Mouse (Mus musculus): ENCODE data around the gene Rrp1.
"Not testable (repeated sequence)": the region's sequence is repeated elsewhere in the genome, so short reads cannot be mapped to it uniquely, and the experiment has no call there.

The Rrp1 gene

DNA sequence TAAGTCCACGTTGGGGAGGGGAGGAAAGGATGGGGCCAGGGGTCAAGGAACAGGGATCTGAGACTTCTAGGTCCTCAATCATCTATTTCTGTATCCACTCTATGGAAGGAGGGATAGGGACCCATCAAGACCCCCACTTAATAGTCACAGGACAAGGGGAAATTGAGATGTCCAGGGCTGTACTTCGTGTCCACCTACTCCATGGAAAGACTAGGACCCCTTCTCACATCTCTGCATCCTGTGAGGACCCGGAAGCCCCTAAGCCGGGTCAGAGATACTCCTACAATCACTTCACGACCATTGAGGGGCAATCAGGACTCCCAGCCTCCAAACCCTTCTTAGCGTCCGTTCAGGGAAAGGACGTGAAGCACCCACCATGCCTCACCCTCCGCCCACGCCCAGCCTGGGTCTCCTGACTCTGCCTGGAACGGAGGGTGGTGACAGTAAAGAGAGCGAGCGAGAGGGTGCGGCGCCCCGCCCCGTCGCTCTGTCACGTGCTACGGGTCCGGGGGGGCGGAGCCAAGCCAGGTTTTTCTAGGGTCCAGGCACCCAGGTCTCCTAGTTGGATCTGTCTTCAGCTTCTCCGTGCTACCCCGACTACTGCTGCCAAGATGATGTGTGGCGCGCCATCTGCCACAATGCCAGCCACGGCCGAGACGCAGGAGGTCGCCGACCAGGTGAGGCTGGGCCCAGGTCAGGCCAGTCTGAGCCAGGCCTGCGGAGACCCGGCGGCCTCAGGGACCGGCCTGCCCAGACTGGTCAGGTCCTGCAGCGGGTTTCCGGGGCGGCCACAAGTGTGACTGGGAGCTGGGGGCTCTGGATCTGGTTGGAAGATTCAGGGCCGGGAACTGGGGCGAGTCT is 12.6 kb upstream of the Rrp1 start, which contains the start of gene Cstb:
Gene Cstb, plus strand, starts transcription at position 489 of the 861 bp plus-strand sequence.
- peak; percentile 45 to 72 for DNase-seq (ENCODE audit: low spot score in 2 of 2)

GRCm38 (mm10) chr10:78422614-78423013 is 9.8 kb upstream of the Rrp1 start:
- DNase-seq (ENCODE audit: low spot score in 2 of 2) = no peak

GRCm38 (mm10) chr10:78420929-78421328 is 8.1 kb upstream of the Rrp1 start:
- no peak for DNase-seq (ENCODE audit: low spot score in 2 of 2)

- DNase-seq (ENCODE audit: low spot score in 2 of 2) = no peak
These were observed 5.9 kb upstream of the Rrp1 start for GRCm38 (mm10) chr10:78418791-78419190.

- no peak for DNase-seq (ENCODE audit: low spot score in 2 of 2)
These were observed 5.0 kb upstream of the Rrp1 start for GRCm38 (mm10) chr10:78417888-78418287.

DNA sequence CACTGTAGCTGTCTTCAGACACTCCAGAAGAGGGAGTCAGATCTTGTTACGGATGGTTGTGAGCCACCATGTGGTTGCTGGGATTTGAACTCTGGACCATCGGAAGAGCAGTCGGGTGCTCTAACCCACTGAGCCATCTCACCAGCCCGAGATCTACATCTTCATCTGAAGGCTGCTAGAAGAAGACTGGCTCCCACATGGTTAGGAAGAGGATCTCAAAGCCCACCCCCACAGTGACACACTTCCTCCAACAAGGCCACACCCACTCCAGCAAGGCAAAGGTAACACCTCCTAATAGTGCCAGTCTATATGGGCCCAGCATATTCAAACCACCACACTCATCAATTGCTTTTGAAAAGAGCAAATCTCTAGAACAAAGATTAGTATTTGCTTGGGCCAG is 2.1 kb upstream of the Rrp1 start:
- not testable (repeated sequence) for DNase-seq (ENCODE audit: low spot score in 2 of 2)

- DNase-seq (ENCODE audit: low spot score in 2 of 2) = no peak
These were observed 293 bp upstream of the Rrp1 start for GRCm38 (mm10) chr10:78413152-78413520.

- no peak for DNase-seq (ENCODE audit: low spot score in 2 of 2)
These were observed 992 bp downstream of the Rrp1 start for GRCm38 (mm10) chr10:78411851-78412250.

- DNase-seq (ENCODE audit: low spot score in 2 of 2) = no peak
These were observed 3.6 kb downstream of the Rrp1 start for GRCm38 (mm10) chr10:78409035-78409788.

GRCm38 (mm10) chr10:78407132-78407531 is 5.7 kb downstream of the Rrp1 start:
- DNase-seq (ENCODE audit: low spot score in 2 of 2) = no peak

GRCm38 (mm10) chr10:78406152-78406551 is 6.7 kb downstream of the Rrp1 start:
- no peak for DNase-seq (ENCODE audit: low spot score in 2 of 2)

- no peak for DNase-seq (ENCODE audit: low spot score in 2 of 2)
These were observed 10.4 kb downstream of the Rrp1 start for GRCm38 (mm10) chr10:78402301-78402922.

DNA sequence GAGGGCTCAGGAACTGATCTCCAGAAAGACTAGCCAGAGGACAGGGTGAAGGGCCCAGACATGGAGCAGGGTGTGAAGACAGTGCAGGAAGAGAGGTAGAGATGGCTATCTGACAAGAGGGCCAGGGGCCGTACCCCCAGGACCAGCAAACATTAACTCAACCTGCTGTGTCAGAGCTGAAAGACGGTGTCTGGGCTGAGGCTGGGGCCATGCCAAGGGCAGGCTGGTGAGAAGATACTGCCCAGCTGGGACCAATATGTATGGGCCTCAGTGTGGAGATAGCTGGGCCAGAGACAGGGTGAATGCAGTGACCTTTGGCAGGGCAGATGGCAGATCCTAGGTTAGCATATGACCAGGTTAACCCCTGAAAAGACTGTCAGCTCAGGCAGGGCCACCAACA is 11.7 kb downstream of the Rrp1 start:
- no peak for DNase-seq (ENCODE audit: low spot score in 2 of 2)

- DNase-seq (ENCODE audit: low spot score in 2 of 2) = no peak
These were observed 13.7 kb downstream of the Rrp1 start for GRCm38 (mm10) chr10:78399090-78399657.

DNA sequence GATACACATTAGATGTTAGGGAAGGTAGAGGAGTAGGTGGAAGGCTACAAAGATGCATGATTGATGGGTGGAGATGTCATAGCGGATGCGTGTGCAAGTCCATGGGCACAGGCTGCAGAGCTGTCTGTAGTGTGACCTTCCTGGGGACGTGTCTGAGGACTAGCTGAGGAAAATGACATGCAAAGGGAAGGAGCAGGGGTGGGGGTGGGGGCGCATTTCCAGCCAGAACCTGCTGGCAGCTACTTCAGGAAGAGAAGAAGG is 16.3 kb downstream of the Rrp1 start:
- DNase-seq (ENCODE audit: low spot score in 2 of 2) = no peak

- peak; percentile 98 for DNase-seq (ENCODE audit: low spot score in 2 of 2)
These were observed 16.8 kb downstream of the Rrp1 start for GRCm38 (mm10) chr10:78395819-78396624.

DNA sequence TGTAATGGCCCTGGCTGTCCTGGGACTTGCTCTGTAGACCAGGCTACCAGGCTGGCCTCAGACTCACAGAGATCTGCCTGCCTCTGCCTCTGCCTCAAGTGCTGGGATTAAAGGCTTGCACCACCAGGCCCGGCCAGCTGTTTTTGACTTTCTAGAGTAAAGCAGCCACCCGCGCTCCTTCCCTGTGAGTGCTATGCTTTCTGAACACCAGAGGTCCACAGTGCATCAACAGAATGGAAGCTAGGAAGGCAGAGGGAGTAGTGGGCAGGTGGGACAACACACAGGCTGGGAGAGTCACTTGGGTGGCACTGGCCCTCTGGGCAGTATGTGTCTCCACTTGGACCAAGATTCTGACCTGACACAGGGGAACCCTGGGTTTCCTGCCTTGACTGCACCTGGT is 17.5 kb downstream of the Rrp1 start:
- DNase-seq (ENCODE audit: low spot score in 2 of 2) = no peak

DNA sequence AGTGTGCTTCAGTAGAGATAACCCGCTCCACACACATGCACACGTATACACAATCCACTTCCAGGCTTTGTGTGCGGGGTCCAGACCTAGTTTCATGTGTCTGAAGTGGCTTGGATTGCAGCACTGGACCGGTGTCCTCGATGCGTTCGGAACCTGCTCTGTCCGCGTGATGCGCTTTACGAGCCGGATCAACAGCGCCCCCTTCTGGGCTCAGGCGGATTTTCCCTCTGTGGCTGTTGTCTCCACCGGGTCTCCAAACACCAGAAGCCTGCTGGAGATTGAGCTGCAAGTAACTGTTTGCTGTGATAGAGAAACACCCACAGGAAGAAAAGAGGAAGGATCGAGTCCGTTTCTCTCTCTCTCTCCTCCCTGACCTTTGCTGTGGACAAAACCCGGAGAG is 20.8 kb downstream of the Rrp1 start:
- peak; percentile 83 to 87 for DNase-seq (ENCODE audit: low spot score in 2 of 2)

GRCm38 (mm10) chr10:78390982-78391470 is 21.8 kb downstream of the Rrp1 start:
- DNase-seq (ENCODE audit: low spot score in 2 of 2) = no peak

- no peak for DNase-seq (ENCODE audit: low spot score in 2 of 2)
These were observed 24.4 kb downstream of the Rrp1 start for GRCm38 (mm10) chr10:78388216-78388980.

DNA sequence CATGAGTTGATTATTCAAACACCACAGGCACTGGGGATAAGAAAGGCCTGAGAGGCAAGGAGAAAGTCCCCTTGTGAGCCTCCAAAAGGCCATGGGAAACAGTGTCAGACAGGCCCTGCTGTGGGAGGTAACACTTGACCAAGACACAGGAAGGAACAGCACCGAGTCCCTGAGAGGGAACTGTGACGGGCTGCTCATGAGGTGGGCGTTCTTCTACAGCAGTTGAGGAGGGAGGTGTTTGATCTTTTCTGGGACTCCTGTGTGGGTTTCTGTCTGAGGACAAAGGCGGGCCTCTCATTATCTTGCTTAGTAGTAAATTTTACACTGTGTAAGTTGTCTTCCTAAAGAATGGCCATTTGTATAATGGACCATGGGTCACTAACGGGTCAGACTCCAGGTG is 27.3 kb downstream of the Rrp1 start:
- no peak for DNase-seq (ENCODE audit: low spot score in 2 of 2)

Measured in cerebellum, postnatal 4 days (tissue).